Mouse (Mus musculus) cerebellum, adult 2 months (tissue): Measurements from ENCODE around the gene Zfp11.

Experiments
- CTCF ChIP-seq: fragments of 200-500 bp; IDR thresholded peaks from 2 replicates; pipeline ENCODE4 v1.5.1; 2011; ENCODE audit warnings: low read depth, mild to moderate bottlenecking, control low read depth, low read length, moderate library complexity, borderline replicate concordance; ENCODE audit not compliant: insufficient read depth
- POLR2A ChIP-seq: fragments of 200-500 bp; IDR thresholded peaks from 2 replicates; pipeline ENCODE4 v1.6.1; 2011; ENCODE audit warnings: low read length, control low read depth, borderline replicate concordance; ENCODE audit not compliant: insufficient read depth

GRCm38 (mm10) chr5:129611060-129611459, 58.8 kb downstream of the Zfp11 start:
- TF ChIP-seq CTCF (peak; percentile 65; the same call in 1 of the 2 replicates), POLR2A (no peak)
